ENCODE assay signal across 36 mouse cellular contexts in genomic region chr16:43637241-43637640, GRCm38 (mm10). TPM values are rescaled to one million over a fixed set of nuclear protein-coding genes. Genes with fewer than 3 reads are reported as not detected.
"Had no signal": no experiment of that assay in that cellular context is flagged by ENCODE, and none has a peak within 500 bp of the region (broad histone marks: within the 10 kb centered on the region; RNA-seq: fewer than 3 reads in every experiment).

No protein-coding gene starts in this region.

- ATAC-seq: hindbrain, embryonic 16.5 days; inflammation-experienced regulatory T-cells, adult 6 months; intestine, embryonic 15.5 days; intestine, postnatal 0 days had no signal

- H3K9ac ChIP-seq: heart, embryonic 12.5 days; hindbrain, embryonic 12.5 days; hindbrain, embryonic 14.5 days; intestine, embryonic 15.5 days; limb, embryonic 12.5 days; liver, embryonic 13.5 days; liver, embryonic 15.5 days had no signal

- H3K4me3 ChIP-seq: heart, adult 2 months; heart, embryonic 12.5 days; hindbrain, embryonic 10.5 days; hindbrain, embryonic 12.5 days; intestine, embryonic 15.5 days; left cerebral cortex, adult 2 months; limb, embryonic 10.5 days; limb, embryonic 12.5 days; liver, embryonic 13.5 days; liver, embryonic 15.5 days had no signal

- H3K27ac ChIP-seq: heart, adult 2 months; hindbrain, embryonic 10.5 days; hindbrain, embryonic 12.5 days; hindbrain, embryonic 14.5 days; intestine, embryonic 15.5 days; left cerebral cortex, adult 2 months; limb, embryonic 10.5 days; limb, embryonic 12.5 days; liver, embryonic 13.5 days; liver, embryonic 15.5 days had no signal

- H3K4me2 ChIP-seq: heart, embryonic 12.5 days; hindbrain, embryonic 12.5 days; hindbrain, embryonic 14.5 days; intestine, embryonic 15.5 days; limb, embryonic 12.5 days; liver, embryonic 11.5 days; liver, embryonic 13.5 days; liver, embryonic 15.5 days had no signal

- H3K9me3 ChIP-seq: heart, embryonic 12.5 days; hindbrain, embryonic 10.5 days; hindbrain, embryonic 12.5 days; intestine, embryonic 15.5 days; limb, embryonic 10.5 days; limb, embryonic 12.5 days; liver, embryonic 13.5 days; liver, embryonic 15.5 days had no signal

- H3K4me1 ChIP-seq: hindbrain, embryonic 12.5 days; intestine, embryonic 15.5 days; liver, embryonic 13.5 days; liver, embryonic 15.5 days had no signal

- DNase-seq: gastrocnemius, postnatal 25 days; heart, adult 2 months; heart, postnatal 10 days; heart, postnatal 4 days; kidney, adult 18-20 months; kidney, adult 8-10 months; kidney, postnatal 10 days; kidney, postnatal 25 days; kidney, postnatal 4 days; liver; liver, embryonic 13.5 days had no signal

- H3K36me3 ChIP-seq: heart, embryonic 12.5 days; intestine, embryonic 15.5 days; limb, embryonic 10.5 days; limb, embryonic 12.5 days; liver, embryonic 13.5 days; liver, embryonic 15.5 days had no signal

- H3K27me3 ChIP-seq: heart, embryonic 12.5 days; hindbrain, embryonic 12.5 days; intestine, embryonic 15.5 days; limb, embryonic 12.5 days; liver, embryonic 13.5 days; liver, embryonic 15.5 days had no signal

RNA-seq across cellular contexts. Expression of gene Tigit, which starts 26.7 kb away (rescaled TPM):
- total RNA-seq: gastrocnemius, postnatal 25 days; gastrocnemius, postnatal 4 days; granulocyte monocyte progenitor cell, adult 5-6 weeks; heart, adult 2 months; heart, postnatal 10 days; heart, postnatal 25 days; heart, postnatal 4 days; layer of hippocampus, postnatal 10 days; layer of hippocampus, postnatal 25 days; left cerebral cortex, adult 2 months; left cerebral cortex, postnatal 14 days; left cerebral cortex, postnatal 36 days had no signal
- polyA plus RNA-seq: frontal cortex, adult 2 months; heart, embryonic 12.5 days; heart, embryonic 14.5 days; hindbrain, embryonic 10.5 days; hindbrain, embryonic 12.5 days; hindbrain, embryonic 14.5 days; hindbrain, embryonic 16.5 days; intestine, embryonic 15.5 days; intestine, postnatal 0 days; kidney, embryonic 14.5 days; kidney, embryonic 16.5 days; limb, embryonic 10.5 days; limb, embryonic 12.5 days; limb, embryonic 14.5 days; liver, embryonic 11.5 days; liver, embryonic 13.5 days; liver, embryonic 15.5 days had no signal
